Mouse (Mus musculus) hematopoietic stem cell, adult 5-6 weeks (primary cell): ENCODE measurements around the gene Abca16. TPM values are rescaled to one million over a fixed set of nuclear protein-coding genes. Genes with fewer than 3 reads are reported as not detected.

Experiments
- ATAC-seq, 2 experiments: fragments of 125-278 bp in 1 of 2; replicated peaks in 1 of 2; 2 replicates each; pipeline ENCODE4 v1.8.0; 2016 to 2017; ENCODE audit warnings: inconsistent platforms in 2 of 2, mild to moderate bottlenecking in 2 of 2, moderate number of reproducible peaks in 2 of 2, low read depth in 1 of 2, moderate TSS enrichment in 1 of 2; ENCODE audit not compliant: low FRiP score in 2 of 2, poor library complexity in 2 of 2, severe bottlenecking in 2 of 2, insufficient read depth in 1 of 2, low TSS enrichment in 1 of 2
- total RNA-seq: library from RNA; stranded (forward); fragments of 172-1452, 232-1000 nt; gene quantifications from 2 replicates; pipeline ENCODE4 v1.2.3, GENCODE M21; 2017

Abca16 gene
- total RNA-seq: not detected in 2 replicates

DNA sequence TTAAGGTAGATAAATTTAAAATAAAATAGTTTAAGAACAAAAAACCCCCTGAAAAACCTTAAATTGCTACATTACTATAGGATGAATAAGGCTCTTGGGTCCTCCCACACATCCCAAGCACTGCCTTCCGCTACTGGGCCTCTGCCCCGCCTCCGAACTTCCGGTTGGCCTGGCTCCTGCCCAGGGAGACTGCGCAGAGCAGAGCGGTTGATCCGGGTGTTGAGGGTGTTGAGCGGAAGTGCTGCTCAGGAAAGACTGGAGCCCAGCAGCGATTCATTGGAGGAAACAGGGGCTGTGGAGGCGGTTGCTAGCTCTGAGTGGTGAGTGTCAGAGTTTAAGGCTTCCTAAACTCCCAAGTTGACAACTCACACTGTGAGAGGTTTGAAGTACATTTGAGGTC lies at the start of gene Abca16:
Abca16 (plus strand) TSS at position 201 of the 400 bp plus-strand sequence.
- no peak for ATAC-seq

GRCm38 (mm10) chr7:120361159-120361558 lies 48.3 kb upstream of the Abca16 start:
- no peak for ATAC-seq

GRCm38 (mm10) chr7:120412391-120412790 lies 2.9 kb downstream of the Abca16 start:
- no peak for ATAC-seq

GRCm38 (mm10) chr7:120426625-120427024 lies 17.2 kb downstream of the Abca16 start:
- ATAC-seq: no peak

DNA sequence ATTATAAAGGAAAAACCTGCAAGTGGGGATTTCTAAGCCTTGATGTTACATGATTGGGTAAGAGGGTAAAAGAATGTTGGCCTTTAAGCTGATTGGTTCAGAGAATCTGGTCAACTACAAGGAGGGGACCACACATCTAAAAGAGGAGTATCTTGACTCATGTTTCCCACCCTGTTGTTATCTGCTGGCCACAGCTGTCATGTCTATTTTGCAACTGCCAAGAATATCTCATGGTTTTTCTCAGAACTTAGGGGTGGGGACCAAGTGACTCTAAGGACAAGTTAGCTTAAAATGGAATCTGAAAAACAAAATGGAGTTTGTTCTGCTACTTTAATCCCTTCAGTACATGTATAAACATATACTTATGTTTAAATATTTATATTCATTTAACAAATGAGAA lies 22.0 kb downstream of the Abca16 start:
- no peak for ATAC-seq

DNA sequence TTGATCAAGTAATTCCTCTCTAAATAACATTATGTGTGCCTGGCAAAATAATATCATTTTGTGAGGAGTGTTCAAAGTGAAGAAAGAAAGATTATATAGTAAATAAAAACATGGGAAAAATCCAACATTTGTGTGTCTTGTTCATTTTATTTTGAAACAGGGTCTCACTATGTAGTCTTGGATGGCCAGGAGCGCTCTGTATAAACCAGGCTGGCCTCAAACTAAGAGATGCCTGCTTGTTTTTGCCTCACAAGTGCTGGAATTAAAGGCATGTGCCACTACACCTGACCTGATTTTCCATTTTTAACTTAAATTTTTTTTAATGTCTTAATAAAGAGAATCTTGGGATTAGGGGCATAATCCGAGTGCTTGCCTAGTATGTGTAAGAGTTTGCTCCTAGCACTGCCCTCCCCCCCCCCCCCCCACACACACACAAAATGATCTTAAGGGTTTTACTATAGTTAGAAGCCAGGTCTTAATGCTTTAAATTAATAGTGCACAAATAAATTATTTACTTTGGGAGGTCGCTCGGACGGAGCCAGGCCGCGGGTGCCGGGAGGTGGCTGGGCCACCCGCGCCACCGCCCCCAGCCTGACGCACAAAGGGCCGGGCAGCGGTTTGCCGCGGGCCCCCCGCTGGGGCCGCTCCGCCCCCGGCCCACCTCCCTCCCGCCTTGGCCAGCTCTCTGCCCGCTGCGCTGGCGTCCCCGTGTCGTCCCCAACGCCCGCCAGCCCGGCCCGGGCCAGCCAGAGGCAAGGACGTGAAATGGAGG lies 94.6 kb downstream of the Abca16 start:
- no peak for ATAC-seq

DNA sequence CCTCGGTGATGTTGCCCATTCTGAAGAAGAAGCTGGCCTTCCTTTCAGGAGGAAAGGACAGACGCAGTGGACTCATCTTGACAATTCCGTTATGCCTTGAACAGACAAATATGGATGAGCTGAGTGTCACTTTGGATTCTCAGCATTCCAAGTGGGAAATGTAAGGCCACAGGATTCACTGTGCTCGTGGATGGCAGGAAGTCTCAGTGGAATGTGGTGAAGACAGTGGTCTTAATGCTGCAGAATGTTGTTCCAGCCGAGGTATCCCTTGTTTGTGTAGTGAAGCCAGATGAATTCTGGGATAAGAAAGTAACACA lies 95.2 kb downstream of the Abca16 start:
- ATAC-seq: no peak

- no peak for ATAC-seq
Measured at GRCm38 (mm10) chr7:120534805-120535204, 125.4 kb downstream of the Abca16 start.

DNA sequence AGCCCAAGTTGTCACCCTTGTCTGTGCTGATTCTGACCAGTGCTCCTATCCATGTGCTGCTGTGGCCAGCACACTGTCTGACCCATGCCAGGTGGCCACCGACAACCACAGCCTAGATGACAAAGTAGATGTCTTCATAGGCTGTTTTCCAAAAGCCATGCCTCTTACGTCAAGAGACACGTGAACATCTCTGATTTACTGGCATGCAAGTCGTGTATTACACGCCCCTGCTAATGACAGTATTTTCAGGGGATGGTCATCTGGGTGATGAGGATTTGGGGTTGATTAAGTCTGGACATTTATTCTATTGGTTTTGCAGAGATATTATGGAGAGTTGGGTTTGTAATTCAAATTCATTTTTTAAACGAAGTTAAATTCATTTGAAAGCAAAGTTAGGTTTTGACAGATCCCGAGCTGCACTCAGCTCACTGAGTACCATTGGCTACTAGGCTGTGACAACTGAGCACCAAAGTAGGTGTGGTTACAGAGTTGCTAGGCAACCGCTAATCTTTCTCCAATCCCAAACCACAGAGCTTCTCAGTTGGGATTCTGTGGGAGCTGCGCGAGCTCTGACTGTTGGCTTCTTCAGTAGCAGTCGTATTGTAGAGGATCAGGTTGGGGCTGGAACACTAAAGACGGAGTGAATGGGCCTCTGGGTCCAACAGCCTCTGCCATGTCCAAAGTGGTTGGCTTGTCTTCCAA lies 143.2 kb downstream of the Abca16 start:
- ATAC-seq: no peak

GRCm38 (mm10) chr7:120553181-120553551 lies 143.7 kb downstream of the Abca16 start:
- ATAC-seq: no peak

GRCm38 (mm10) chr7:120567366-120567765 lies 157.9 kb downstream of the Abca16 start:
- no peak for ATAC-seq

DNA sequence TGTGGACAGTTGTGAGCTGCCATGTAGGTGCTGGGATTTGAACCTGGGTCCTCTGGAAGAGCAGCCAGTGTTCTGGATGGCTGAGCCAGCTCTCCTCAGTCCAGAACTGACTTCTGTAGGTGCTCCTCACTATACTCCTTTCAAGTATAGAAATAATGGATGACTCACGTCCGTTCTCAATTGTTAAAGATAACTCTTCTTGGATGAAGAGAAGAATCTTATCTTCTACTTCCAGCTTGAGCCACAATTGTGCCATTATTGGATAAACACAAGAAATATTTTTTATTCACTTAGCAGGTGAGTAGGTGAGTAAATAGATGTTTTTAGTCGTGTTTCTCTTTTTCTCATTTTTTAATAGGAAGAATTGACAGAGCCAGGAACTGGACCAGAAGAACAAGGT lies 167.1 kb downstream of the Abca16 start:
- no peak for ATAC-seq

Other genes starting within 250 kb of the Abca16 start
- gene Anks4b, start 235.8 kb upstream of the Abca16 start, total RNA-seq: not detected in 2 replicates
- gene Crym, start 207.5 kb upstream of the Abca16 start, total RNA-seq: not detected in 2 replicates
- not detected in 2 replicates for gene Abca14, start 205.7 kb upstream of the Abca16 start, total RNA-seq
- not detected in 2 replicates for gene Abca15, start 81.0 kb upstream of the Abca16 start, total RNA-seq
- gene Uqcrc2, start 225.5 kb downstream of the Abca16 start, total RNA-seq: 143 and 160 TPM in 2 replicates